Mouse (Mus musculus) kidney, postnatal 0 days (tissue): ENCODE measurements at regions not wholly inside any gene's neighbourhood (a gene's known extent, or its start where the extent isn't known, plus 50 kb on each side); places are given as distances from the start of the nearest gene placed in this dataset.

Experiments used
- ATAC-seq: fragments of 200-750 bp; cut with Nextera tagmentation; replicated peaks from 2 replicates; pipeline ENCODE4 v1.8.0; 2017; ENCODE audit warnings: low read depth, moderate number of reproducible peaks, moderate TSS enrichment, moderate library complexity; ENCODE audit not compliant: low FRiP score
- DNase-seq: peaks from one replicate; pipeline ENCODE4 v3.0.0-alpha.2; 2016; ENCODE audit warnings: low spot score
- H3K27ac ChIP-seq: fragments of 300-500 bp; sonication (generic); 2 replicates; pipeline ENCODE4 v1.5.1; 2014; ENCODE audit warnings: mild to moderate bottlenecking
- H3K27me3 ChIP-seq: fragments of 300-500 bp; sonication (generic); 2 replicates; pipeline ENCODE4 v1.6.1; 2014; ENCODE audit warnings: low read length, mixed read lengths; ENCODE audit not compliant: insufficient read depth
- H3K36me3 ChIP-seq: fragments of 300-500 bp; sonication (generic); 2 replicates; pipeline ENCODE4 v1.6.1; 2014; ENCODE audit warnings: low read length, mixed read lengths; ENCODE audit not compliant: insufficient read depth
- H3K4me1 ChIP-seq: fragments of 300-500 bp; sonication (generic); replicated peaks from 2 replicates; pipeline ENCODE4 v1.6.1; 2014; ENCODE audit warnings: antibody characterized with exemption, low read length, mixed read lengths; ENCODE audit not compliant: insufficient read depth
- H3K4me2 ChIP-seq: fragments of 300-500 bp; sonication (generic); 2 replicates; pipeline ENCODE4 v1.6.1; 2014; ENCODE audit warnings: mild to moderate bottlenecking, low read length, moderate library complexity, mixed read lengths
- H3K4me3 ChIP-seq: fragments of 300-500 bp; sonication (generic); replicated peaks from 2 replicates; pipeline ENCODE4 v1.5.1; 2014; ENCODE audit warnings: low read depth, low read length
- H3K9ac ChIP-seq: fragments of 300-500 bp; sonication (generic); 2 replicates; pipeline ENCODE4 v1.6.1; 2014; ENCODE audit warnings: low read depth, low read length
- H3K9me3 ChIP-seq: fragments of 300-500 bp; sonication (generic); replicated peaks from 2 replicates; pipeline ENCODE4 v1.6.1; 2016; ENCODE audit warnings: low read length, inconsistent platforms, mixed read lengths
- CTCF ChIP-seq: IDR thresholded peaks from 2 replicates; pipeline ENCODE4 v1.5.1; 2016; ENCODE audit warnings: antibody characterized with exemption, low read depth, mild to moderate bottlenecking, moderate library complexity
- WGBS: fragments of 180-500 bp; shearing (Covaris S2); extraction: QIAGEN DNeasy Blood & Tissue Kit; methylation state at CpG from one replicate; pipeline ENCODE4 v1.1.7; 2014; 5-methylcytosine and 5-hydroxymethylcytosine counted together

DNA sequence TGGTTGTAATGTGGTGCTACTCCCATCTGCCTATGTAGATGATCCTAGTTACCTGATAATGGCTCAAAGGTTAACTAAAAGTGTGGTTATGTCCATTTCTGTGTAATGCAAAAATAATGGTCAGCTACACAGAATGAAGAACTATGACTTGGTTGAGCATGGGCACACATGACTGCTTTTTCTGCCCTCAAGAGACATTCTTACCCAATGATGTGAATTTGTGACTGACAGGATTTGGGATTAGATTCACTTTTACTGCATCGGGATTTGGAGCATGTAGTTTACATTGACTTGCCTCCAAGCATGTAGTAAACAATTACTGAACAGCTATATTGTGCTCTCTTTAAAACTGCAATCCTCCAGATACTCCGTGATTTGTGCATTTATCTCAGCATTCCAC, 93.4 kb upstream of the Gm3839 start:
- no peaks in the 10 kb centered on the region for H3K27me3 ChIP-seq
- WGBS: 68% methylated on average over 2 of the region's 2 CpGs
- no peaks in the 10 kb centered on the region for H3K9me3 ChIP-seq
- TF ChIP-seq CTCF: no peak
- H3K27ac ChIP-seq: no peak overlapping the region
- no peak overlapping the region for H3K4me3 ChIP-seq
- H3K4me2 ChIP-seq: no peak overlapping the region
- no peaks in the 10 kb centered on the region for H3K4me1 ChIP-seq
- H3K36me3 ChIP-seq: no peaks in the 10 kb centered on the region
- H3K9ac ChIP-seq: no peak overlapping the region
- DNase-seq (no peak), ATAC-seq (no peak)

DNA sequence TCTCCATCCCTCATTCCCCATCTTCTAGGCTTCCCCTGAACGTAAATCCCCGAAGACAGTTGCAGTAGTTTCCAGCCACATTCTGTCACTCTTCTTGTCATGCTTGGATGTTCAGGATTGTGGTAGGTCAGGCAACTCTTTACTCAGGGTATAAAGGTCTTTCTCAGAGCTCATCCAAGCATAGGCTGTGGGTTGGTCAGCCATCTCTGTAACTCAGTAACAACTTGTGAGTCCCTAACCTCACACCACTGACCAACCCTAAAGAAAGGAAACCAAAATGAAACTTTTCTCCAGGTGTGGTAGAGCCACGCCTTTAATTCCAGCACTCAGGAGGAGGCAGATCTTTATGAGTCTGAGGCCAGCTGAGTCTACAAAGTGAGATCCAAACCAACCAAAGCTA, 75.6 kb upstream of the Ptprg start:
- 61% methylated on average over 3 of the region's 3 CpGs for WGBS
- peak; percentile 22 for DNase-seq

DNA sequence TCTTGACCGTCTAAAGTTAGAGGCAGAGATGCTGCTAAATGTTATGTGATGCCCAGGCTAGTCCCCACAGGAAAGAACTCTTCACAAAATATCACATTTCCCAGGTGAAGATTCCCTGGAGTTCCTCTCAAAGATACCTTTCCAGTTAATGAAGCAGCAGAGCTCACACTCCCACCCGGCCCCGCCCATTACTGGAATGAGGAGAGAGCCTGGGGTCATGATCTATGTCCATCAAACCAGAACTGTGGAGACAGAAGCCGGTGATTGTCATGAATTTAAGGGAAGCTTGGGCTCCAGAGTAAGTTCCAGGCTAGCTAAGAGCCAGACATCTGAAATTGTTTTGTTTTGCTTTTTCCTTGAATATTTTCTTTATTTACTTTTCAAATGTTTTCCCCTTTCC, 71.2 kb upstream of the Ptprg start:
- H3K36me3 ChIP-seq: no peaks in the 10 kb centered on the region
- WGBS: 24% methylated on average over 4 of the region's 4 CpGs
- TF ChIP-seq CTCF: no peak
- no peaks in the 10 kb centered on the region for H3K4me1 ChIP-seq
- no peaks in the 10 kb centered on the region for H3K9me3 ChIP-seq
- ATAC-seq (no peak), DNase-seq (no peak)
- no peak overlapping the region for H3K9ac ChIP-seq
- no peak overlapping the region for H3K4me3 ChIP-seq
- no peak overlapping the region for H3K27ac ChIP-seq
- H3K4me2 ChIP-seq: 0 out of 2 replicates have a peak overlapping the region, but pooled peaks have one; percentile 2
- H3K27me3 ChIP-seq: no peaks in the 10 kb centered on the region

More for the DNA sequence above, 75.6 kb upstream of the Ptprg start:
- no peak for TF ChIP-seq CTCF
- H3K9me3 ChIP-seq: no peaks in the 10 kb centered on the region
- no peak overlapping the region for H3K4me3 ChIP-seq
- H3K4me2 ChIP-seq: no peak overlapping the region
- H3K27me3 ChIP-seq: no peaks in the 10 kb centered on the region
- peak; percentile 94 for ATAC-seq
- no peaks in the 10 kb centered on the region for H3K4me1 ChIP-seq
- no peak overlapping the region for H3K27ac ChIP-seq
- no peaks in the 10 kb centered on the region for H3K36me3 ChIP-seq
- H3K9ac ChIP-seq: no peak overlapping the region

DNA sequence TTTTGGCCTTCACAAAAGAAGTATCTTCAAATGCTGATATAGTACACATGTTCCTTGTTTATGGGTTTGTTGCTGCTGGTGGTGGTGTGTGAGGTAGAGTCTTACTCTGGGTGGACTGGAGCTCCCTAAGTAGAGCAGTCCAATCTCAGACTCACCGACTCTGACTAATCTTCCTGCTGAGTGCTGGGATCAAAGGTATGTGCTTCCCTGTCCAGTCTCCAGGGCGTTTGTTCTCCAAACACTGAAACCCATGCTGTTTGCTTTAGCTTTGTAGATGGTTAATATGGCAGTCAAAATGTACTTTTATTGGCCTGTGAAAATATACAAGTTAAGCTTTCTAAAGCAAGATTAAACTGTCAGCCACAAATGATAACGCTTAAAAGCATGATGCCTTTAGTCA, 67.0 kb upstream of the Ptprg start:
- Histone ChIP-seq H3K9me3 (no peaks in the 10 kb centered on the region), H3K4me3 (no peak overlapping the region), H3K4me1 (no peaks in the 10 kb centered on the region), H3K27ac (no peak overlapping the region), H3K9ac (no peak overlapping the region), H3K36me3 (no peaks in the 10 kb centered on the region), H3K27me3 (no peaks in the 10 kb centered on the region), H3K4me2 (no peak overlapping the region)
- ATAC-seq: no peak
- no peak for TF ChIP-seq CTCF
- WGBS: 58% methylated on average over 3 of the region's 3 CpGs
- DNase-seq: no peak

DNA sequence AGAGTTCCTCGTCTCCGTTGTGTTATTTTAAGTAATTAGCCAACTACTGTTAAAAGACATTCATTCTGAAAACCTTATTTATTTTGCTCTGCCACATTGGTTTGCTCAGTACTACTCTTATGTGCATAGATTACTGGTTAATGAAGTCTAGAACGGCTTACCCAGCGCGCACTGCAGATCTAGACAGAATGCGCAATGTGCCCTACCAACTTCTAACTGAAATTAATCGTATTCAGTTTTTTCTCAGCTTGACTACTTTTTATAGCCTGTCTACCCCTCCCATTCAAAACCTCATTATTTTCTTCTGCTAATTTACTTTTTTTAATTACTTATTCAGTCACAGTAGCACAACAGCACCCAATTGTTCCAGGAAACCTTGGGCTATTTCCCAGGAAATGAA, 51.6 kb upstream of the Ptprg start:
- no peak for DNase-seq
- WGBS: 63% methylated on average over 7 of the region's 7 CpGs
- TF ChIP-seq CTCF: no peak
- Histone ChIP-seq H3K4me3 (no peak overlapping the region), H3K27me3 (no peaks in the 10 kb centered on the region), H3K36me3 (no peaks in the 10 kb centered on the region), H3K27ac (no peak overlapping the region), H3K9me3 (no peaks in the 10 kb centered on the region), H3K4me2 (no peak overlapping the region), H3K9ac (no peak overlapping the region), H3K4me1 (no peaks in the 10 kb centered on the region)
- ATAC-seq: no peak

DNA sequence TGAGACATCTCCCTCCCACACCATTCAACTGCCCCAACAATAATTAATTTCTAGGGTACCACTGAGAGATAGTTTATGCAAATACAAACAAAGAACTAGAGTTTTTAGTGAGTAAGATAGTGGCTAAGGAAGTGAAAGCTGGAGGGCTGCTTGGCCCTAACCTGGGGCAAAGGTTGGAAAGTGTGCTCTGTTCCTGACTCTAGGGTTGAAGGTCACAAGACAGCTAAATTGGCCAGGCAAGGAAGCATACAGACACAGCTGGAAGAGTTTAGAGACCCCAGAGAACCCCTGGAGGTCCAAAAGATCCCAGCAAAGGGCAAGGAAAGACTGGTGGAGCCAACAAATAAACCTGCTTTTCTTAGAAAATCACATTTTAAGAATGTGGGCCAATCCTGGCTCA, 50.2 kb upstream of the Ptprg start:
- H3K4me3 ChIP-seq: no peak overlapping the region
- ATAC-seq (no peak), DNase-seq (no peak)
- no peak overlapping the region for H3K9ac ChIP-seq
- H3K4me2 ChIP-seq: no peak overlapping the region
- no peaks in the 10 kb centered on the region for H3K4me1 ChIP-seq
- no peak overlapping the region for H3K27ac ChIP-seq
- H3K9me3 ChIP-seq: no peaks in the 10 kb centered on the region
- no peak for TF ChIP-seq CTCF
- no peaks in the 10 kb centered on the region for H3K27me3 ChIP-seq
- H3K36me3 ChIP-seq: no peaks in the 10 kb centered on the region
